Mouse (Mus musculus): ENCODE results near the gene Cirbp. TPM values are rescaled to one million over a fixed set of nuclear protein-coding genes. Genes with fewer than 3 reads are reported as not detected.
"Not testable (repeated sequence)": the region's sequence is repeated elsewhere in the genome, so short reads cannot be mapped to it uniquely, and the experiment has no call there.

The Cirbp gene
- total RNA-seq, 2 experiments from 2014 or later: 84.3 to 88.4 TPM

- DNase-seq: no peak
These were observed 2.1 kb upstream of the Cirbp start for GRCm38 (mm10) chr10:80163721-80164120.

DNA sequence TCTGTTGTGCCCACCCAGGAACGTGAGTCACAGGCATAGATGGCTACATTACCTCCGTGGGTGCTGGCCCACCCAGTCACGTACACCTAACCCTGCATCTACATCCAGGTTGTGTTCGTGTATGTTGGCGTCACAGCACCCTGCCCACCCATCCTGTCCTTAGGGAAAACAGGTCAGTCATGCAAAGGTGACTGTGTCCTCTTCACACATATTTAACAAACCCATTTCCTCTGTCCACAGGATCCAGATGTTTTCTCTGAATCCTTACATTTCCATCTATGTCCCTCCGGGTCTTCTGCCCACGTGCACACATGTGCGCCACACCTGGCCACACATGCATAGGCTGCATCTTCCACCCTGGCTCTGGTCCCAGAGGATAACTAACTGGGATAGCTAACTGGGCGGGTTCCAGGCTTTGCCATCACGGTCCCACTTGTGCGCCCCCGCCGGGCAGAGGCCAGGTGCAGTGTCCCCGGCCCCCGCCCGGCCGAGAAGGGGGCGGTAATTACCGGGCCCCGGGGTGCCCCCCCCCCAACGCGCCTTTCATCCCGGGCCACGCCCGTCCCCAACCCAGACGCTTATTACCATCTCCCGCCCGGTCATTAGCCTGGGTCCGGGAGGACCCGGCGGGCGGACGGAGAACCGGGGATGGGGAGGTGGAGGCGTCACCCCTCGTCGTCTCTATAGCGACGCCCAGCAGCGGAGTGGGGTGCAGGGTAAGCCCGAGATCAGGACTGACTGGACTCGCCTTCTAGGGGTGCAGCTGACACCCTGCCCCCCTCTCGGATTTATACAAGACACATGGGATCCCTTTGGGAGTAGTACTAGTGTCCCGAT lies 1.4 kb upstream of the Cirbp start:
- no peak for DNase-seq

- peak; percentile 93 for DNase-seq
These were observed 814 bp upstream of the Cirbp start for GRCm38 (mm10) chr10:80164998-80165344.

- DNase-seq: not testable (repeated sequence)
These were observed 351 bp downstream of the Cirbp start for GRCm38 (mm10) chr10:80166136-80166535.

GRCm38 (mm10) chr10:80167460-80168037 lies 1.8 kb downstream of the Cirbp start:
- peak; percentile 98 for DNase-seq

DNA sequence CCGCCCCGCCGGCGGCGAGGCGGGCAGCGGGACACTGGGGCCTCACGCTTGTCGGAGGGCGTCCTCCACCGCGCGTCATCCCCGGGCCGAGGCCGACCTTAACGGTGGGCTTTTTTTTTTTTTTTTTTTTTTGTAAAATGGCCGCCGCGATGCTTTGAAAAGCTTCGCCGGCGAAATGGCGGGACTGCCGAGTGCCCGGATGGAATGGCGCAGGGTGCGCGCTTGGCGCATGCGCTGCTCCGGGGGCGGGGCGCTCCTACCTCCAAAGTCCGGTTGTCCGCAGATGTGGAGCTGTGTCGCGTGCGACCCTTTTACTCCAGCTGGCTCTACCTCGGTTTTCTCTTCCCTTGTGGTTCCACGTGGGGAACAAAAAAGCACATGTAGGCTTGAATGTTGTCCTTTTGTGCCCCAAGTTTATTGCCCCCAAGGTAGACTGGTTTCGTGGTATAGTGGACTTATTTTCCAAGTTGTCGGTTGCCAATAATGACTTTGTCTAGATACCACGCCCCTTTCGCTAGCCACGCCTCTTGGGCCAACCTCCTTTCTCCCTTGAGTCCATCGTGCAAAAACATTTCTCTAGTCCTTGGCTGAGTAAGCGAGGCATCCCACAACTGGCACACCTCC lies 2.4 kb downstream of the Cirbp start:
- DNase-seq: peak; percentile 97

- no peak for DNase-seq
These were observed 3.3 kb downstream of the Cirbp start for GRCm38 (mm10) chr10:80169070-80169469.

- DNase-seq: no peak
These were observed 3.9 kb downstream of the Cirbp start for GRCm38 (mm10) chr10:80169651-80170050.

GRCm38 (mm10) chr10:80170052-80170451 lies 4.3 kb downstream of the Cirbp start:
- DNase-seq: no peak

GRCm38 (mm10) chr10:80170601-80171021 lies 4.8 kb downstream of the Cirbp start:
- DNase-seq: no peak

GRCm38 (mm10) chr10:80171252-80171651 lies 5.5 kb downstream of the Cirbp start:
- no peak for DNase-seq

DNA sequence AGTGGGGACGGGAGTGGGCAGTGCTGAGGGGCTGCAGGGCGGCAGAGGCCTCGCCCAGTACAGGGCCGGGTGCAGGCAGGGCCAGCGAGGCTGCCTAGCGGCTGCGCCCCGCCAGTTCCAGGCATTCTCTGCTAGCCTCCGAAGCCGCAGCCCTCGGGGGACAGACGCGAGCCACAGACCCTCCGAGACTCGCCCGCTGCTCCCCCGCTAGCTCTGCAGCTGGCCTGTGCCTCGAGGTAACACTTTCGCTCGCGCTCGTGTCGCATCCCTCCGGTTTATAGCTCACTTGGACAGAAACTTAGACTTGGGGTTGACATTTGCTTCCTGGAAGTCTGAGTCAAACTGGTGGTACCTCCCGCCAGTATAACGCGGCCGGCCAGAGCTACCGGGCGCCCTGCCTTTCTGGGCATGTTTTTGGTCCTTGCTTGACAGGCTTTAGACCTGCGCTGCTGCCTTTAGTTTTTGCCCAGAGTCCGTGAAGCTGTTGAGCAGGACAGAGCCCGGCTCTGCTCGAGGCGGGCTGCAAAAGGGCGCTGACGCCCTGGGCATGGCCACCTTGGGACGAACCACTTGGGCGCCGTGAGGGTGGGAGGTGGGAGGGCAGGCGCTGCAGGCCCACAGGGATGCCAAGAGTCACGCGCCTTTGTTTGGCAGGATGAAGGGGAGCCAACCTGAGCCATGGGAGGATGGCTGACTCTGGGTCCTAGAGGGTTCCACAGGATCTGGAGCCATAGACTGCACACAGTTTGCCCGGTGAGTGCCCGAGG lies 6.2 kb downstream of the Cirbp start:
- DNase-seq: no peak

- peak; percentile 82 for DNase-seq
These were observed 6.9 kb downstream of the Cirbp start, which contains the start of gene 1600002K03Rik for GRCm38 (mm10) chr10:80172527-80173292. TSS of gene 1600002K03Rik (plus strand) at chr10:80172944.

GRCm38 (mm10) chr10:80173358-80173757 lies 7.6 kb downstream of the Cirbp start:
- DNase-seq: no peak

DNA sequence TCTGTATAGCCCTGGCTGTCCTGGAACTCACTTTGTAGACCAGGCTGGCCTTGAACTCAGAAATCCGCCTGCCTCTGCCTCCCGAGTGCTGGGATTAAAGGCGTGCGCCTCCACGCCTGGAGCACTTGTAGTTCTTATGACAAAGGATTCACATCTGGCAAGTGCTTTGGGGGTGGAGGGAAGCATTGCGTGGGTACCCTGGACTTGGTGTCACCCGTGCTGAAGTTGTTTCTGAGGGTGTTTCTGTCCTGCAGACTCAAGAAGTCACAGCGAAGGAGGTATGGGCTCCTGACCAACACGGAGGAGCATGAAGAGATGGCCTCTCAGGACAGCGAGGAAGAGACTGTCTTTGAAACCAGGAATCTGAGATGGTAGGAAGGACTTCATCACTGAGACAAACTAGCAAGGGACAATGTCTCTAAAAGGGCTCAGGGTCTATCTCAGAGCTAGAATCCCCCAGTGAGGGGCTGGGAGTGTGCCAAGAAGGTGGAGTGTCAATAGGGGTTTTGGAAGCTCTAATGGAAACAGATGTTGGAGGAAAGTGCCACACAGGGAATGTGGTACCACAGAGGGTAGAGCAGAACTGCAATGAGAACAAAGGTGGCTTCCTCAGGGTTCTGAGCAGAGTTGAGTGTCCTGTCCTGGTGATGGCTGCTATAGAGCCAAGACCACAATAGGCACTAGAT lies 8.3 kb downstream of the Cirbp start:
- DNase-seq: no peak

DNA sequence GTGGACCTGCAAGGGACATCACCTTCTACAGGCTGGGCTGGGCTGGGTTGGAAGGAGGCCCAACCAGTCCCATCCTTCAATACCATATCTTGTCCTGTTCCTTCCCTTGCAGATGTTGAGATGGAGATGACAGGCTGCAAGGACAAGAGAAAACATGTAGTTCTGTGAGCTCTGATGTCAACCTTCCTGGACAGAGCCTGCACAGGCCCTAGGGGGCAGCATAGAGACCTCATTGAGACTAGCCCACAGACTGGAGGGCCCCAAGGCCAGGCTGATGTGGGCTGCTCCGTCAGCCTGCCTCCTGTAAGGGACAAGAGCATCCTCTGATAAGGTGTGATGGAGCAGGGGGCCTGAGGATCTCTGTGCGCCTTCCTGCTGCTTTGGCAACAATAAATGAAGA lies 8.9 kb downstream of the Cirbp start:
- no peak for DNase-seq

- DNase-seq: no peak
These were observed 9.9 kb downstream of the Cirbp start for GRCm38 (mm10) chr10:80175536-80176269.

- no peak for DNase-seq
These were observed 10.6 kb downstream of the Cirbp start for GRCm38 (mm10) chr10:80176270-80176834.

DNA sequence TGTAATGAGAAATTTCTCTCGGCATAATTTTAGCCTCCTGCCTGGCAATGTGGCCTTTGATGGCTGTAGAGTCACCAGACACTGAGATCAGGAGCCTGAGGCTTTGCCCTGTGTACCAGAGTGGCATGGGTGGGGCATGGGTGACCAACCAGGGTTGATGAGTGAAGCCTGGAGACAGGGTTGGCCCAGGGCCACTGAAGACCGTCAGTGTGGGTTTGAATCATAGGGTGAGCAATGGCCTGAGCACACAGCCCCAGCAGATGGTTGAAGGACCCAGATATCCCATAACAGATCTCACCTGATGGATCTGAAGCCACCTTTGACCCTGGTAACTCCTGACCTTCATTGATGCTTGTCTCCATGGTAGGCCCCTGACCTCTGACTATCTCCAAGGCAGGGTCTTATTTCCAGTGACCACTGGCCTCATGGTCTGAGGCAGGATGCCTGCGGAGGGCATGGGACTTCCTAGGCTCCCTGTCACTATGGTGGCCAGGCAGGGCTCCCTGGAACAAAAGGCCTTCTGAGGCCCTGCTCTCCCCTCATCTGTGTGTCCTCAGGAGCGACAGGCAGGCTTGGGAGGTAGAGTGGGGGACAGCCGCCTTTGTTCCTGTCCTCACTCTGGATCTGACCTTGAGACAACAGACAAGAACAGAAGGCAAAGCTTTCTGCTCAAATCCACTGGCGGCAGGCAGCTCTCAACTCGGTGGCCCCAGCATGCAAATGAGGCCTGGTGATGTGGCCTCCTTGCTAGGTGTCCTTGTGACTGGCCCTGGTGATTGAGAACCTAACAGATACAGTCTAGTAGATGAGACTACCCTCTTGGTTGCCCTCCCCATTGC lies 11.9 kb downstream of the Cirbp start:
- no peak for DNase-seq

Measured in gastrocnemius, postnatal 10 days (tissue).